Mouse (Mus musculus) embryonic facial prominence, embryonic 12.5 days (tissue): Measurements from ENCODE around the gene Gm49630. TPM values are rescaled to one million over a fixed set of nuclear protein-coding genes. Genes with fewer than 3 reads are reported as not detected.
"Not testable (repeated sequence)": the region's sequence is repeated elsewhere in the genome, so short reads cannot be mapped to it uniquely, and the experiment has no call there.

ENCODE experiments used
- ATAC-seq: fragments of 200-750 bp; cut with Nextera tagmentation; 2 replicates; pipeline ENCODE4 v1.8.0; 2017; ENCODE audit not compliant: insufficient number of reproducible peaks, insufficient read depth, low FRiP score, low TSS enrichment
- H3K27ac ChIP-seq: fragments of 300-500 bp; sonication (generic); 2 replicates; pipeline ENCODE4 v1.5.1; 2016; ENCODE audit warnings: mild to moderate bottlenecking
- H3K27me3 ChIP-seq: fragments of 300-500 bp; sonication (generic); 2 replicates; pipeline ENCODE4 v1.6.1; 2016; ENCODE audit warnings: mild to moderate bottlenecking, moderate library complexity
- H3K36me3 ChIP-seq: fragments of 300-500 bp; sonication (generic); 2 replicates; pipeline ENCODE4 v1.6.1; 2016; ENCODE audit warnings: mild to moderate bottlenecking
- H3K4me1 ChIP-seq: fragments of 300-500 bp; sonication (generic); 2 replicates; pipeline ENCODE4 v1.6.1; 2016
- H3K4me2 ChIP-seq: fragments of 300-500 bp; sonication (generic); replicated peaks from 2 replicates; pipeline ENCODE4 v1.6.1; 2016; ENCODE audit warnings: mild to moderate bottlenecking, moderate library complexity
- H3K4me3 ChIP-seq: fragments of 300-500 bp; sonication (generic); 2 replicates; pipeline ENCODE4 v1.5.1; 2016; ENCODE audit warnings: mild to moderate bottlenecking
- H3K9ac ChIP-seq: fragments of 300-500 bp; sonication (generic); 2 replicates; pipeline ENCODE4 v1.6.1; 2016; ENCODE audit warnings: mild to moderate bottlenecking, moderate library complexity
- H3K9me3 ChIP-seq: fragments of 300-500 bp; sonication (generic); 2 replicates; pipeline ENCODE4 v1.6.1; 2016; ENCODE audit warnings: mild to moderate bottlenecking, moderate library complexity
- WGBS: fragments of 180-500 bp; shearing (Covaris S2); methylation state at CpG from one replicate; pipeline ENCODE4 v1.1.7; 2016; 5-methylcytosine and 5-hydroxymethylcytosine counted together
- polyA plus RNA-seq: library from polyadenylated mRNA; unstranded; fragments of >200 nt; fragmentation: Nextera tagmentation; extraction: Ambion mirVana; gene quantifications from 2 replicates; pipeline ENCODE4 v1.2.1, GENCODE M21; 2016

Gm49630 gene
- polyA plus RNA-seq, 1 experiment from 2014 or later, result not detected

DNA sequence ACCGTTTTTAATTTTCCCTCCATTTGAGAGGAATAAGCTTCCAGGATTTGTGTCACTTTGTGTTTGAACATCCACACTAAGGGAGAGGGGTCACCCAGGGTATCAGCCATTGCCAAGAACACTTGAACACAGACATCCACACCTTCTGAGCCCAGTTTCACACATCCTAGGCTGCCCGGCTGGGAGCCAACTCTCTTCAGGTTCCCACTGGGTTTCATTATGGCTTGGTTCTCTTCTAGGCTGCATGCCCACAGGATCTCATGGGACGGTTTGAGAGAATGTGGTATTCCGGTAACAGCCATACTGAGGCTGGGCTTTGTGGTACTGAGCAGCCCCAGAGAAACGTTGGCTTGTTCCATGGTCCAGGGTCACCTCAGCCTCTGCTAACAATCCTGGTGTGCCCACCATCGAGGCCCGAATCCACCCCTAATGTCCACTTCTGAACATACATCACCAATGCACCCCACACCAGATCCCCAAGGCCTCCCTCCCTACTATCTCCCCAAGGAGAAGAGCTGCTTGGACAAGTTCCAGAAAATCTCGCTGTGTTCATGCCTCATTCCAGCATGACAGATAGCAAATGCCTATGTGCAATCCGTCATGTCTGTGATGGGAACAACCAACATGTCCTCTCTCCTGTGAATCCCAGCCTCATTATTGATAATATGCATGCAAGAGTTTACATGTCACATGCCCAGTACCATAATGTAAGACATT, 10.9 kb downstream of the Gm49630 start:
- not testable (repeated sequence) for H3K9ac ChIP-seq, ATAC-seq, H3K4me2 ChIP-seq, H3K4me3 ChIP-seq, H3K4me1 ChIP-seq, H3K36me3 ChIP-seq, H3K27ac ChIP-seq, H3K9me3 ChIP-seq, H3K27me3 ChIP-seq
- WGBS, result 88% methylated on average over 9 of the region's 9 CpGs

DNA sequence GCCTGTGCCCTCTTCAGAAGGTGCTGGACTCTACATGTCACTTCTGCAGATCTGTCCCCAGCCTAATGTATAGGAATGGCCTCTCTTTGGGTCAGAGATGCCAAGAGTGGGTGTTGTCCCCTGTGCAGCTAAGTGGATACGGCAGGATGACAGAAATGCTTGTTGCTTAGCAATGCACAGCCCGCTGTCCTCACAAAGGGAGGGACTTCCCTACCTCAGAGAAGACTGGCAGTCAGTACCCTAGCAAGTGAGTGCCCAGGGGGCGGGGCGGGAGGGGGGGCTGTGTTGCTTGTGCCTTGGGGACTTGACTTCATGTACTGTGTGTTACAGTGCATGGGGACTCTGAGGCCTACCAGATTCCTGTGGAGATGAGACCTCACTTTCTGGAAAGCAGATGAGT, 12.0 kb downstream of the Gm49630 start:
- not testable (repeated sequence) for H3K9ac ChIP-seq
- 77% methylated on average over 4 of the region's 4 CpGs for WGBS

GRCm38 (mm10) chr17:7352596-7352995, 19.2 kb downstream of the Gm49630 start, which contains the start of gene Ttll2:
Gene Ttll2 (minus strand): TSS chr17:7352696.
- not testable (repeated sequence) for H3K4me2 ChIP-seq, H3K36me3 ChIP-seq, H3K27ac ChIP-seq, H3K27me3 ChIP-seq, H3K9ac ChIP-seq, H3K9me3 ChIP-seq, H3K4me3 ChIP-seq, H3K4me1 ChIP-seq, ATAC-seq
- WGBS, result 80% methylated on average over 1 of the region's 1 CpGs

More for the DNA sequence above, 12.0 kb downstream of the Gm49630 start:
- H3K36me3 ChIP-seq, H3K4me1 ChIP-seq, H3K27ac ChIP-seq, H3K4me3 ChIP-seq, H3K4me2 ChIP-seq, H3K9me3 ChIP-seq, H3K27me3 ChIP-seq, ATAC-seq: not testable (repeated sequence)

DNA sequence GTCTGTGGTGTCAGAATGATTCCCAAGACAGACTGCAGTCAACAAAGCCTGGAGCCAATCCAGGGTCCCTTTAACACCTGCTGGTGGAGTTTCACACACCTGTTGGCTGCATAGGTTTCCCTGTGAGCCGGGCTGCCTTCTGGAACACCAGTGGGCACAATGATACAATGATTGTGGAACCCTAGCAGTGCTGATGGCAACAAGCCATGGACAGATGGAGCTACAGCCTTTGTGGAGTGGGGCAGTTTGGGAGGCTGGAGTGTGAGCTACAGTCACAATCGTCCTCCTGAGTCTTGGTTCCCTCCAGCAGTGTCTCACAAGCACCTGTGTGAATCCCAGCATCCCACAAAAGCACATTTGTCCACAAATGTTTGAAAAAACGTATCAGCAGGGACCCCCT, 23.0 kb downstream of the Gm49630 start:
- 85% methylated on average over 2 of the region's 3 CpGs for WGBS
- ATAC-seq, result not testable (repeated sequence)

DNA sequence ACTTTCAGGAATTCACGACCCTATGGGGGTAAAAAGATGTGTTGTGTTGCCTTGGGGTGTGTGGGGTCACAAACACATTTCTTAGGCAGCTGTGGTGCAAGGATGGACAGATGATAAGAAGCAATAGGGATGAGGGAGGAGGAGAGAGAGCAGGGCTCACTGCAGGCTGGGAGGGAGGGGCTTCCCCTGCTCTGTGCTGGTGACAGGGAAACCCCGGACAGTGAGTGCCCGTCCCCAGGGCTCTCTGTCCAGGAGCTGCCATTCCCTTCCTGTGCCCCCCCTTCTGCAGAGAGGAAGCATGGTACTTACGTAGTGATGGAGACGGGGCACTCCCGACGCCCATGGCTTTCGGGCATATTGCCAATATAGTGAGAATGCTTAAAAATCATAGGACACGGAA, 34.4 kb downstream of the Gm49630 start:
- 67% methylated on average over 9 of the region's 9 CpGs for WGBS
- 0 out of 2 replicates have a peak, but pooled peaks have one; percentile 22 for ATAC-seq
- H3K9me3 ChIP-seq, H3K36me3 ChIP-seq, H3K4me3 ChIP-seq, H3K4me1 ChIP-seq, H3K27me3 ChIP-seq, H3K4me2 ChIP-seq, H3K9ac ChIP-seq, H3K27ac ChIP-seq: not testable (repeated sequence)

More for the DNA sequence above, 23.0 kb downstream of the Gm49630 start:
- not testable (repeated sequence) for H3K9me3 ChIP-seq, H3K27ac ChIP-seq, H3K4me1 ChIP-seq, H3K4me2 ChIP-seq, H3K9ac ChIP-seq, H3K27me3 ChIP-seq, H3K4me3 ChIP-seq, H3K36me3 ChIP-seq

GRCm38 (mm10) chr17:7332745-7333144, 39.0 kb downstream of the Gm49630 start:
- not testable (repeated sequence) for ATAC-seq, H3K4me1 ChIP-seq, H3K27ac ChIP-seq, H3K27me3 ChIP-seq, H3K9ac ChIP-seq, H3K4me3 ChIP-seq, H3K9me3 ChIP-seq, H3K4me2 ChIP-seq, H3K36me3 ChIP-seq
- 84% methylated on average over 3 of the region's 5 CpGs for WGBS

GRCm38 (mm10) chr17:7326415-7326814, 45.4 kb downstream of the Gm49630 start:
- H3K9me3 ChIP-seq, H3K27ac ChIP-seq, H3K27me3 ChIP-seq, H3K9ac ChIP-seq, ATAC-seq, H3K36me3 ChIP-seq, H3K4me1 ChIP-seq, H3K4me3 ChIP-seq, H3K4me2 ChIP-seq: not testable (repeated sequence)
- WGBS, result 63% methylated on average over 8 of the region's 8 CpGs

GRCm38 (mm10) chr17:7324346-7324745, 47.4 kb downstream of the Gm49630 start, which contains the start of gene Tcp10a:
Gene Tcp10a (plus strand): TSS chr17:7324646.
- not testable (repeated sequence) for H3K9me3 ChIP-seq, H3K4me1 ChIP-seq, H3K4me3 ChIP-seq, H3K27ac ChIP-seq, H3K4me2 ChIP-seq, H3K27me3 ChIP-seq, H3K36me3 ChIP-seq, H3K9ac ChIP-seq, ATAC-seq
- WGBS, result 89% methylated on average over 5 of the region's 5 CpGs

DNA sequence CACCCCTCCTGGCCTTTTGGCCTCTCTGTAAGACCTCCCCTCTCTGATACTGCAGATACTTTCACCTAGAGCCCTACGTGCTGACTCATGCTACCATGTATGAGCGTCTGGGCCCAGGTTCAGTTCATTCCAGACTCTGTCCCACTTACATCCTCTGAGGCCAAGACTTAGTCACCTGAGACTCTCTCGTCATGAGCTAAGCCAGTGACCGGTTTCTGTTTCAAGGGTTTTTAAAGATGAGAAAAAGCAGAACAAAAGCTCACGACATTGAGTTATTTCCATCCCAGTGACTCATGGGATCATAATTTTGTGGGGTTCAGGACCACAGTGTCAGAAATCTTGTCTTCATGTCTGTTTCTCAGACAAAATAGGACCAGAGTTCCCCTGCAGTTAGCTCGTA, 52.0 kb downstream of the Gm49630 start:
- H3K36me3 ChIP-seq, H3K4me1 ChIP-seq, H3K9me3 ChIP-seq, ATAC-seq, H3K4me3 ChIP-seq, H3K9ac ChIP-seq, H3K27me3 ChIP-seq, H3K27ac ChIP-seq, H3K4me2 ChIP-seq: not testable (repeated sequence)
- WGBS, result 81% methylated on average over 6 of the region's 6 CpGs

DNA sequence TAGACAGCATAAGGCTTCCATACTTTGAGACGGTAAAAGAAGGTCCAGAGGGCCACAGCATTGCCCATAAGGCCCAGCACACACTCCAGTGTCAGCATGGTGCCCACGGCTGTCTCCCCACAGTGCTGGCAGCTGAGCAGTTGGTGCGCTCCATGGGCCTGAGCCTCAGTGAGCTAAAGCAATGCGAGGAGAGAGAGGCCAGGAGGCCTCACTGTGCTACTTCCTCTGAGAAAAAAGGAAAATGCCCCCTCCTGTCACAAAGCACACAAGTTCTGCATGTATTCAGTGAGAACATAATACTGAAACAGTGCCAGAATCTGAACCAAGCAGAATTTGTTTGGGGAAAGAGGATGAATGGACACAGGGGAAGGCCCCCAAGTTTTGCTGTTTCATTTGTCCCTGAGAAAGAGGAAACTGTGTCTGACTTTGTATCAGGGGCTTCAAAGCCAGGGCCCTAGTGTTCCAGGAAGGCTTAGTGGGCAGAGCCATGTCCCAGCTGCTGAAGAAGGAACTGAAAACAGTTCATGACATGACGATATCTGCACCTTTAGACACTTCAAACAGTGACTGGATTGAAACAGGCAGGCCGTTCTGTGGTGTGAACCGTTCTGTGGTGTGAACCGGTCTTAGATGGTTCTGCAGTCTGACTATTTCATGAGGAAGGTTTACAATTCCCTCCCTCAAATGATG, 55.9 kb downstream of the Gm49630 start:
- H3K27me3 ChIP-seq, H3K9ac ChIP-seq, H3K9me3 ChIP-seq, H3K4me3 ChIP-seq, H3K4me2 ChIP-seq, H3K36me3 ChIP-seq, H3K4me1 ChIP-seq, ATAC-seq, H3K27ac ChIP-seq: not testable (repeated sequence)
- WGBS, result 86% methylated on average over 8 of the region's 8 CpGs

GRCm38 (mm10) chr17:7306278-7307196, 65.2 kb downstream of the Gm49630 start:
- not testable (repeated sequence) for H3K4me2 ChIP-seq, H3K36me3 ChIP-seq, H3K4me1 ChIP-seq, H3K27me3 ChIP-seq, H3K4me3 ChIP-seq, H3K9ac ChIP-seq, H3K27ac ChIP-seq, H3K9me3 ChIP-seq
- ATAC-seq, result peak; percentile 62; the same call in 1 of the 2 replicates
- 60% methylated on average over 8 of the region's 8 CpGs for WGBS
